Mouse (Mus musculus) kidney, postnatal 4 days (tissue): ENCODE measurements at regions not wholly inside any gene's neighbourhood (a gene's known extent, or its start where the extent isn't known, plus 50 kb on each side); places are given as distances from the start of the nearest gene placed in this dataset.
"Not testable (repeated sequence)": the region's sequence is repeated elsewhere in the genome, so short reads cannot be mapped to it uniquely, and the experiment has no call there.

Experiments
- DNase-seq, 2 experiments: peaks; one replicate each; pipeline ENCODE4 v3.0.0; 2021; ENCODE audit warnings: mixed read lengths in 2 of 2

DNA sequence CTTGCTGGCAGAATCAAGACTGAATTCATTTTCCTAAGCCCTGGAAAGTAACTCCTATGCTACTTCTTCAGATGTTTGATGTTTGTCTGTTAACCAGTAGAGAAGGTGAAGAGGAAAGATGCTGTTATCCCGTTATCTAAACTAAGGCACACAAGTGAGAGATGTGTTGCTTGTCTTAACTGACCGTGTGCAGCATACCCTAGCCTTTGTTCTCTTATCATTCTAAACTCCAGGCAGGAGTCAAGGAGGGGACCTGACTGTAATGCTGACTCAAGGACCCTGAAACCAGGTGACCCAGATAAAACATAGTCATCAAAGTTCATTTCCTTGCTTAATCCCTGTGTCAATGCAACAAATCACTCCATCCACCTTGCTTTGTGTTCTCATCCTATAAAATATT lies 136.7 kb downstream of the Car2 start:
- DNase-seq, result no peak

- DNase-seq, result no peak
These were observed 154.9 kb downstream of the Car2 start for GRCm38 (mm10) chr3:15040866-15041528.

- no peak for DNase-seq
These were observed 167.9 kb downstream of the Car2 start for GRCm38 (mm10) chr3:15053968-15054367.

DNA sequence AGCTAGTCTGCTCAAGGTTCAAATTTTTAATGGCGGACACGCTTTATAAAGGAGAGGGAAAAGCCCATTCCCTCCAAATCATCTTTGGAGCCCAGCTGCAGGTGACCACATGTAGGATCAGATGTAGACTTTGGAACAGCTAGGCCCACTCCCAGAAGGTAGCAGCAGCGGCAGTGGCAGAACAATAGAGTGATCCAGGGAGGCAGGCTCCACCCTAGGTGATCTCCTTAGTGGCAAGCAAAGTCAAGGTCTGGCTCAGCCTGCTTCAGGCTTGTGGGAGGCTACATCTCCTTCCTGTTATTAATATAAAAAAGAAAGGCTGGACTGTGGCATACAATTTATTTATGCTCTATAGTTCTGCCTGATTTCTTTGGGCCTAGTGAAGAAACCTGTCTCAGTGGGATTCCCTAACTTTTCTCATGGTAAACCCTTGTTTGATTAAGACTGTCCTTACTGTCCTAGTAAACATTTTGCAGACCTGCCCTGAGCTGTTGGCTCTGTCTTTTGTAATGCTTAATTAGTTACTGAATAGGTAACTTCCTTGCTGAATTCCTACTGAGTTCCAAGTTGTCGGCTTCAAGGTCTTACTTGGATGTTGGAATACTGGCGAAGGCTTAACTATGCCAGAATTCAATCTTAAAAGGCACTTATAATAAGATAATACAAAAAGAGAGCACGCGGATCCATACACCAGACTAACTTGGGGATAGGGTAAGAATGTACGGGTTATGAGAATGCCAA lies 169.6 kb downstream of the Car2 start:
- not testable (repeated sequence) for DNase-seq

DNA sequence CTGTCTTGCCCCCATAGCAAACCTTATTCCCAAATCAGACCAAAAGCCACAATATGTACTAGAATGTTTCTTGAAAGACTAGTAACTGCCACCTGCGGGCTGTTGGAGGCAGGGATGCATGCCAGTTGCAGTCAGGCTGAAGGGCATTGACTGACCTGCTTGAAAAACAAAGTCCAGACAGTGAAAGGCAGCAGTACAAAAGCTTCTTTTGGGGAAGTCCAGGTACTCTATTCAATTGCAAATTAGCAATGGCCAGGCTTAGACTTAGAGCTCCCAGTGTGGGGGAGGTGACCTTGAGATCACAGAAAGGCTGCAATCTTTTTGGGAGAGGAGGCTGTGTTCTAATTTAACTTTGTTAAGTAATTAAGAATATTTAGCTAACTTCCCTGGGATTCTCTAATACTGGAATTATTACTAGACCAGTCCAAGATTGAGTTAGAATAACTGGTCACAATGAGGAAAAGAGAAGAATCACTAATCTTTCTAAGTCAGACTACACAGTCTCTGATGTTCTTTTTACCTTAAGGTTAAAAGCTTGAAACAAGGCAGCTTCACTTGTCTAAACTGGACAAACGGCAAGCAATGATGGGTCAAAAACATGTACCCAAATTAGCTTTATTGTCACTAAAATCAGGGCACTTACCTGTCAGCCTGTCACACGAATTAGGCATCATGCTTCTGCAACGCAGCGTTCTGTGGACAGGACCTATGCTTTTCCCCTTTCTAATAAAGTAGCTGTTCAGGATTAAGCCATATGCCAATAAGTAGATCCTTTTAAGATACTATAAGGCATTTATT lies 170.9 kb downstream of the Car2 start:
- DNase-seq, result not testable (repeated sequence)

DNA sequence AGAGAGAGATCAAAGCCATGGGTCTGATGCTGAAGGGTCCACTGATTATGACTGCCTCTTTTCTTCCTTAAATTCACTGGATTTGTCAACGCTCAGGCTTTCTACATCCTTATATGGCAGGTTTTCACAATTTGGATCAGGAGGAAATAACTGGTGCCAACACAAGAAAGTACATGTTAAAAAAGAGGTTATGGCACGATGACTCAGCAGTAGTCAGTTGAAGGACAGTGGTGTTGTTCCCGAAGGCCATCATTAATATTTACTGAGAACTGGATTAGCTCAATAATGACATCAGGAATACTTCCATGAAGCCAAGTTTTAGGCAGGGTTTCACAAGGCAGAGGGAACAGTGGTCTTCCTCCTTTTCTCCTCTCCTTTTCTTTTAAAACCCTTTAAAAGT lies 179.6 kb downstream of the Car2 start:
- no peak for DNase-seq

GRCm38 (mm10) chr3:15068256-15068655 lies 182.2 kb downstream of the Car2 start:
- no peak for DNase-seq

GRCm38 (mm10) chr3:15071030-15071883 lies 185.2 kb downstream of the Car2 start:
- DNase-seq, result no peak

DNA sequence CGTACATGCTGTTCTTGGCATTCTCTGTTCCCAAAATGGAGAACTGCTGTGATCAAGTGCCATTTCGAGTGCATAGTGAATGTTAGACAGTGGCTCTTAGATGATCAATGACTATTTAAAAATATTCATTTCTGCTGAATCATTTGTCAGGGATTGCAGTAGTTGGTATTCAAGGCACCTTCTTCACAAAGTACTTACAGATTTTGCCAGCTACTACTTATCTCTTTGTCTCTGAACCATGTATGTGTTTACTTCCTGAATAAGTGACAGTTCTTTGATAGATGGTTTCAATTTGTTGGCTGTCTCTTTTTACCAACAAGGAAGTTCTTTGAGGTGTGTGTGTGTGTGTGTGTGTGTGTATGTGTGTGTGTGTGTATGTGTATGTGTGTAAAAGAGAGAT lies 187.3 kb downstream of the Car2 start:
- no peak for DNase-seq

DNA sequence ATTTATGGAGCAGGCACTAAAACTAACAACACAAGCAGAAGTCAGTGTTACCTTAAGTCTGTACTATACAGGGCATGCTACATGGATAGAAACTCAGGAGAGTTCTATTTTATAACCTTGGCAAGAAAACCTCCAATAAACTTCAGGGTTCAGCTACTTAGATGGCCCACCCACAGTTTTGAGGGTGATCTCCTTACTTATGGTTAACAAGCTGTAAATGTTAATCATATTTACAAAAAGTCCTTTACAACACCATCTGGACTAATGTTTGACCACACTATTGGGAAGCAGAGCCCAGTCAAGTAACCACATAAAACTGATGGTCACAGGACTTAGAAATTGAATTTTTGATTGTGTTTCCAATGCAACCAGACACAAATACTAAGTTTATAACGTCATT lies 187.8 kb downstream of the Car2 start:
- no peak for DNase-seq

DNA sequence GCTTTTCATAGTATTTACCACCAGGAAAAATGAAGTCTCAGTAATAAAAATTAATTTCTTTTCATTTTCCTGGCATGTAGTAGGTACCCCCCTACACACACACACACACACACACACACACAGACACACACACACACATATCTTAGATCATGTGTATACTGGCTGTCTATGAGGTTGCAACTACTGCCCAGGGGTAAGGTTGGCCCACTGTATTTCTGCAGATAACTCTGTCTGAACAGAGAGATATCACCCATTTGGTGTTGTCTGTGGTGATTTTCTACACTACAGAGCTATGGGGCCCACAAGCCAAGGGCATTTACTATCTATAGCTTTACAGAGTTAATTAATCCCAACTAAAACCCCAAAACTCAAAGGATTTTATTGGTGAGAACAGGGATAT lies 188.9 kb downstream of the Car2 start:
- DNase-seq, result no peak

- DNase-seq, result no peak
These were observed 204.1 kb downstream of the Car2 start for GRCm38 (mm10) chr3:15090124-15090523.

GRCm38 (mm10) chr3:15098206-15098817 lies 212.2 kb downstream of the Car2 start:
- DNase-seq, result no peak

DNA sequence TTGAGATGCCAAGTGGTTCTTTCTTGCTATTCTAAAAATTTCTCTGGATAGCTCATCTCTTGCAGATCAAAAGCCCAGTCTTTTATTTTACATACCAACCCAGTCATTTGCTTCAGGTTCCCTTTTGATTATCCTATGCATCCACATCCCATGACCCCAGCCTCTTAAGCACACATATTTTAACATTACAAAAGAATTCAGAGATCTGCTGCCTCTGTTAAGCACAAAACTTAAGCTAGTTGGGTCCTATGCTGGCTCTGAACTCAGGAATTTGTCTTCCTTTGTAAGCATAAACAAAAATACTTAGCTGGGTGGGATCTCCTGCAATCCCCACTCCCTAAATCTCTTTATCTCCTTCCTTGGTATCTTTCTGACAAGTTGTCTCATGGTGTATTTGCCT lies 212.9 kb downstream of the Car2 start:
- DNase-seq, result no peak

DNA sequence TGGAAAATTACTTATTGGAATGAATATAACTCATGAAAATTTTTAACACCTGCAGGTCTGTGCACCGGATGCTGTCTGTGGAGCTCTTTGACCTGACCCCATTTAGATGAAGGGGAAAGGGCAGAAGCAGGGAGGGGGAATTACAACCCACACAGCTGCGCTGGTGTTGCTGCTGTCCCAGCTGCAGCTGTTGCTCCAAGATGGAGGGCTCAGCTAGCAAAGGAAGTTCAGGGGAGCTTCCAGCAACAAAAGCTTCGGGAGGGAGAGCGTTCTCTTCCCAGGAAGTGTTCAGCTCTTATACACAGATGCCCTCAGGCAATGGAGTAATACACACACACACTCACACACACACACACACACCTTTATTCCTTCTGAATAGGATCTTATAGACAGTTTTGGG lies 219.6 kb downstream of the Car2 start:
- no peak for DNase-seq

- no peak for DNase-seq
These were observed 220.2 kb downstream of the Car2 start for GRCm38 (mm10) chr3:15106281-15106680.

DNA sequence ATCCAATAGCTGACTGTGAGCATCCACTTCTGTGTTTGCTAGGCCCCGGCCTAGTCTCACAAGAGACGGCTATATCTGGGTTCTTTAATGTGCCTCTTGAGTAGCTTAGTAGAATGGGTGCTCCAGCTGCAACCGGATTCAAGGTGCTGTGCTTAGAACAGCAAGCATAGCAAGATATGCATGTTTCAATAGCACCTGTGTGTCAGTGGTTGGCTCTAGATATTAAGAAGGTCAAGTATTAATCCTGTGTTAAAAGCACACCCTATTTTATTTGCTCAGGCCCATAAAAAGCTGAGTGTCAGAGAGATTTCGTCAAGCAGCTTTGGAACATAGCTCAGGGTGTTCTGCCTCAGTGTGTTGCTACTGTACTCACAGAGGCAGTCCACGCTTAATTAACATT lies 221.2 kb downstream of the Car2 start:
- DNase-seq, result no peak

- DNase-seq, result no peak
These were observed 222.3 kb downstream of the Car2 start for GRCm38 (mm10) chr3:15108239-15108934.

- DNase-seq, result no peak
These were observed 221.9 kb downstream of the Gm9733 start for GRCm38 (mm10) chr3:15110037-15110748.

DNA sequence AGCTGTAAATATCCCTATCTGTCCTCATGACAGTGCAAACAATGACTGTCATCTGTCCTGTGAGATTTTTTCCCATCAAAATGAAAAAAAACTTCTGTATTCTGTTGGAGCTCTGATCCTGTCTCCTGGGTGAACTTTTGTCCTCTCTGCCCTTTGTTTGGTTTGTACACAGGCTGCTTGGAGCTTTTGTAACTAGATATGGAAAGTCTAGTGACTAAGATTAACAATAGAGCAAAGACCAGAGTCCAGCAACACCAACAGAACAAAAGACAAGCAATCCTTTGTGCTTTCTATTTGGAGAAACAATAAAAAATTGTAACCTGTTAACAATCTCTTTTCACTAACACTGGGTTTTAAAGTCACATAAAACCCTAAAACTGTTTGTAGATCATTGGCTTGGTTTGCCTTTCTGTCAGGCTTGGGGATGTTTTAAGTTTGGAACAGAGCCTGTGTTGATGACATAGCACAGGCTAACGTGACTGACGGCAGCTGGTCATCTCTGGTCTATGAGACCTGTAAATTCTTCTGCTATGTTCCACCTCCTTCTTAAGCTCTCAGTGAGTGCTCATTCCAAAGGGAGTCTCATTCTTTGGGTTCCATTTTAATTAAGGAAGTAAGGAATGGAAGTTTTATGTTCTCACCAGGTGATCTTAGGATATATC lies 219.8 kb downstream of the Gm9733 start:
- DNase-seq, result no peak
